Mouse (Mus musculus): ENCODE measurements around the gene Naa16.

DNA sequence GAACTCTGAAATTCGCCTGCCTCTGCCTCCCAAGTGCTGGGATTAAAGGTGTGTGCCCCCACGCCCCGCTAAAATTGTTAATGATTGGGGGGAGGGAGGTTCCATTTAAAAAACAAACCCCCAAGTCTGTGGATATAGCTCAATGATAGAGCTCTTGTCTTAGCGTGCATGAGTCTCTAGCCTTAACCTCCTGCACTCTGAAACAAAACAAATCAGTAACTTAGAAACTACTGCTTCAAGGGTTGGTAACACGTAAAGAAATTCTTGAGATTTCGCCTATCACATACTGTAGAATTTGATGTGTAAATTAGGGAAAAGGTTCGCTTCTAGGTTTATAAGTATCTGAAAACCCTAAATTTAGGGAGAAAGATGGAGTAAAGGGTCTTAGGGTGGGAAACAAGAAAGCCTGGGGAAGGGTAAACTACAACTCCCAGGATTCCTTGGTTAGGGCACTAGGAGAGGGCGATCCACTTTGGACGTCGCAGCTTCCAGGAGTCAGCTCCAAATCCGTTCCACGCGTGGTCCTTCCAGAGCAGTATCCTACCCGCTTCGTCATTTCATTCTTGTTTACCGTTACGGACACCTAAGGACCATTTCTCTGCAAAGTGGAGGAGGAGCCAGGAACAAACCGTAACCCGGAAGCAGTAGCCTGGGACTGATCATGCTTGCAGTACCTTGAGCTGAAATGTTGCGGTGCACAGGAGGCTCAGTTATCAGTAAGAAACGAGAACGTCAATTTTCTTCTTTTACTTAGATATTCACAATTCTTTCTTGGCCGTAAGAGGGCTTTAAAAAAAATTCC is 6.9 kb upstream of the Naa16 start, which contains the start of gene Mtrf1:
- TF ChIP-seq CTCF (IDR thresholded peaks at IDR 0.05; ENCODE audit: borderline replicate concordance, control insufficient read depth, extremely low read depth, insufficient read depth, low read length, poor library complexity) (no peak), POLR2A (IDR thresholded peaks at IDR 0.05; ENCODE audit: control insufficient read depth, extremely low read depth, insufficient read depth, low read length, poor library complexity) (no peak)

Measured in thymus, adult 2 months (tissue).